ENCODE assay signal across 10 mouse cellular contexts in the genomic region with DNA sequence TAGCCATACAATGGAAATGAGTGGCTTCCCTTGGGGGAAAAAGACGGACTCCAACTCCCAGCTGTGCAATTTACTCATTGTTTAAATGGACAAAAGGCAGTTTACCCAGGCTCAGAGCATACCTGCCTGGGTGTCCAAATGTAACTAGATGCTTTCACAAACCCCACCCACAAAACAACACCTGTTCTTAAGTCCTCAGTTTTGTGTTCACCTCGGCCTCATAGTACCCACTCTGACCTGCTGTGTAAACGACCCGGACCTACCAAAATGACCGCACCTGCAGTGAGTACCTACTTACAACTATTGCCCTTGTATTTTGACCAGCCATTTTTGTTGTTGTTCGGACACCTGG. TPM values are rescaled to one million over a fixed set of nuclear protein-coding genes. Genes with fewer than 3 reads are reported as not detected.
DNase-seq lines count a peak whose midpoint lies in the region; ATAC-seq and TF ChIP-seq lines count a peak whose summit lies in the region.
"Had no signal": no experiment of that assay in that cellular context is flagged by ENCODE, and none has a peak within 500 bp of the region (broad histone marks: within the 10 kb centered on the region; RNA-seq: fewer than 3 reads in every experiment).

No protein-coding gene starts in this region.

- H3K4me1 ChIP-seq in forebrain, embryonic 10.5 days, result peaks cover 55% of the 10 kb centered on the region
- peaks cover 69% of the 10 kb centered on the region for H3K4me1 ChIP-seq in limb, embryonic 11.5 days (ENCODE audit: control insufficient read depth, insufficient read depth, low read length)
- peaks cover 32% of the 10 kb centered on the region for H3K4me1 ChIP-seq in neural tube, embryonic 15.5 days

- peak overlapping the region; percentile 44; the same call in 1 of the 2 replicates for H3K4me3 ChIP-seq in left cerebral cortex, adult 2 months
- H3K4me3 ChIP-seq in forebrain, embryonic 10.5 days, result peak overlapping the region; percentile 60
- H3K4me3 ChIP-seq in limb, embryonic 11.5 days (ENCODE audit: low read depth, low read length), result peak overlapping the region; percentile 46
- peak overlapping the region; percentile 41 for H3K4me3 ChIP-seq in neural tube, embryonic 15.5 days (replicated peaks)

- H3K9ac ChIP-seq in limb, embryonic 11.5 days (ENCODE audit: low read length), result no peak overlapping the region; the same call in 1 of the 2 replicates
- peak overlapping the region; percentile 36; the same call in 1 of the 2 replicates for H3K9ac ChIP-seq in neural tube, embryonic 15.5 days (replicated peaks)

- no peak for DNase-seq in left cerebral cortex, adult 2 months (ENCODE audit: extremely low spot score in 1 of 2, low spot score in 2 of 2)
- DNase-seq in left cerebral cortex, postnatal 10 days (ENCODE audit: extremely low spot score in 1 of 2, low spot score in 2 of 2), result no peak
- no peak for DNase-seq in forebrain, embryonic 10.5 days (ENCODE audit: extremely low spot score, low spot score)
- DNase-seq in limb, embryonic 11.5 days (ENCODE audit: low spot score), result no peak
- DNase-seq in layer of hippocampus, postnatal 14 days (ENCODE audit: low spot score in 2 of 2), result no peak
- no peak for DNase-seq in right cerebral cortex, postnatal 10 days (ENCODE audit: low spot score in 2 of 2)
- no peak for DNase-seq in right cerebral cortex, postnatal 36 days (ENCODE audit: low spot score in 2 of 2)
- DNase-seq: cerebellum, adult 11 months; kidney, adult 11 months had no signal

- H3K36me3 ChIP-seq in forebrain, embryonic 10.5 days (replicated peaks), result no peaks in the 10 kb centered on the region
- no peaks in the 10 kb centered on the region for H3K36me3 ChIP-seq in limb, embryonic 11.5 days (ENCODE audit: control insufficient read depth, insufficient read depth, low read length)
- H3K36me3 ChIP-seq in neural tube, embryonic 15.5 days, result no peaks in the 10 kb centered on the region

- H3K4me2 ChIP-seq in limb, embryonic 11.5 days (ENCODE audit: low read depth, severe bottlenecking), result peak overlapping the region; percentile 74
- peak overlapping the region; percentile 76 for H3K4me2 ChIP-seq in neural tube, embryonic 15.5 days

- 54% methylated on average over 6 of the region's 6 CpGs for WGBS in forebrain, embryonic 10.5 days
- 60% methylated on average over 6 of the region's 6 CpGs for WGBS in limb, embryonic 11.5 days
- WGBS in neural tube, embryonic 15.5 days, result 57% methylated on average over 6 of the region's 6 CpGs

- intact Hi-C loops in left cerebral cortex, adult 2 months (cut with DNase I), result loop anchor here (5.0 kb wide), 1 partner anchor 111 kb away; no protein-coding TSS in a partner anchor
- intact Hi-C loops in left cerebral cortex, postnatal 10 days (cut with DNase I), result no loop called here

- TF ChIP-seq CTCF in left cerebral cortex, adult 2 months (IDR thresholded peaks at IDR 0.05), result no peak

- H3K9me3 ChIP-seq in forebrain, embryonic 10.5 days, result no peaks in the 10 kb centered on the region
- no peaks in the 10 kb centered on the region for H3K9me3 ChIP-seq in limb, embryonic 11.5 days (ENCODE audit: control insufficient read depth, low read length)
- no peaks in the 10 kb centered on the region for H3K9me3 ChIP-seq in neural tube, embryonic 15.5 days (replicated peaks)

- H3K27me3 ChIP-seq in forebrain, embryonic 10.5 days (ENCODE audit: poor library complexity, severe bottlenecking), result peaks cover 61% of the 10 kb centered on the region
- no peaks in the 10 kb centered on the region for H3K27me3 ChIP-seq in limb, embryonic 11.5 days (ENCODE audit: control insufficient read depth, insufficient read depth, low read length)
- 0 out of 2 replicates have a peak, but pooled peaks cover 3% of the 10 kb centered on the region for H3K27me3 ChIP-seq in neural tube, embryonic 15.5 days (replicated peaks)

- H3K27ac ChIP-seq in left cerebral cortex, adult 2 months, result no peak overlapping the region
- H3K27ac ChIP-seq in forebrain, embryonic 10.5 days, result peak overlapping the region; percentile 84
- peak overlapping the region; percentile 92 for H3K27ac ChIP-seq in limb, embryonic 11.5 days (replicated peaks; ENCODE audit: low read depth, low read length)
- peak overlapping the region; percentile 66; the same call in 1 of the 2 replicates for H3K27ac ChIP-seq in neural tube, embryonic 15.5 days (replicated peaks)

- 0 out of 2 replicates have a peak, but pooled peaks have one; percentile 7 for ATAC-seq in limb, embryonic 11.5 days (ENCODE audit: insufficient number of reproducible peaks, low FRiP score, low TSS enrichment, low read depth)
- no peak for ATAC-seq in neural tube, embryonic 15.5 days (ENCODE audit: low FRiP score)

RNA-seq across cellular contexts. Expression of gene Igf1, which starts 3.0 kb away (rescaled TPM):
- total RNA-seq in left cerebral cortex, adult 2 months (2021), result 1 to 10 TPM; 7.3 to 8.5 TPM
- 10 to 100 TPM; 18.5 to 21.2 TPM for total RNA-seq in left cerebral cortex, postnatal 10 days (2021)
- 30.0 and 35.5 TPM in 2 replicates for polyA plus RNA-seq in forebrain, embryonic 10.5 days (2016; fragmentation: Nextera tagmentation; extraction: Ambion mirVana)
- polyA plus RNA-seq in limb, embryonic 11.5 days (2014; fragmentation: Nextera tagmentation; extraction: Ambion mirVana), result 51.4 and 61.7 TPM in 2 replicates
- polyA plus RNA-seq in neural tube, embryonic 15.5 days (2015; fragmentation: Nextera tagmentation; extraction: Ambion mirVana), result 24.7 and 29.6 TPM in 2 replicates
- 10 to 100 TPM; 12.7 to 16.0 TPM for total RNA-seq in layer of hippocampus, postnatal 14 days (2021)
